Mouse (Mus musculus) MEL (cell line): ENCODE measurements around the gene Hoxb5. TPM values are rescaled to one million over a fixed set of nuclear protein-coding genes. Genes with fewer than 3 reads are reported as not detected.

Experiments
- DNase-seq: peaks from one replicate; pipeline ENCODE4 v3.0.0; 2011; ENCODE audit warnings: low read depth, low spot score
- H3K27ac ChIP-seq: 2 replicates; pipeline ENCODE4 v1.5.1; 2012; ENCODE audit warnings: low read depth, mild to moderate bottlenecking, control low read depth, low read length, moderate library complexity; ENCODE audit not compliant: control insufficient read depth
- H3K27me3 ChIP-seq, 2 experiments: fragments of 150-350 bp in 1 of 2; sonication (generic) in 1 of 2; 2 replicates each; pipeline ENCODE4 v1.6.1; 2012; ENCODE audit warnings: low read length in 2 of 2, mild to moderate bottlenecking in 2 of 2, improper control_type of control experiment in 1 of 2, moderate library complexity in 1 of 2; ENCODE audit not compliant: insufficient read depth in 2 of 2, control insufficient read depth in 1 of 2
- H3K36me3 ChIP-seq, 2 experiments: 2 replicates each; pipeline ENCODE4 v1.6.1; 2012 to 2014; ENCODE audit warnings: low read length in 2 of 2, improper control_type of control experiment in 1 of 2, inconsistent platforms in 1 of 2, mild to moderate bottlenecking in 1 of 2; ENCODE audit not compliant: insufficient read depth in 2 of 2, control insufficient read depth in 1 of 2
- H3K4me1 ChIP-seq, 2 experiments: fragments of 150-350 bp in 1 of 2; sonication (generic) in 1 of 2; 2 replicates each; pipeline ENCODE4 v1.6.1; 2012; ENCODE audit warnings: low read length in 2 of 2, improper control_type of control experiment in 1 of 2, mild to moderate bottlenecking in 1 of 2; ENCODE audit not compliant: insufficient read depth in 2 of 2, control insufficient read depth in 1 of 2
- H3K4me3 ChIP-seq, 2 experiments: fragments of 150-350 bp in 1 of 2; sonication (generic) in 1 of 2; 2 replicates each; pipeline ENCODE4 v1.5.1; 2012; ENCODE audit warnings: low read depth in 2 of 2, low read length in 2 of 2, mild to moderate bottlenecking in 2 of 2, moderate library complexity in 2 of 2, control low read depth in 1 of 2, improper control_type of control experiment in 1 of 2; ENCODE audit not compliant: control insufficient read depth in 1 of 2, insufficient read depth in 1 of 2
- H3K79me2 ChIP-seq: 2 replicates; pipeline ENCODE4 v1.6.1; 2012; ENCODE audit warnings: mild to moderate bottlenecking, low read length, moderate library complexity; ENCODE audit not compliant: control insufficient read depth, poor library complexity, insufficient read depth
- H3K9ac ChIP-seq: 2 replicates; pipeline ENCODE4 v1.6.1; 2012; ENCODE audit warnings: low read depth, mild to moderate bottlenecking, control low read depth, low read length, moderate library complexity; ENCODE audit not compliant: control insufficient read depth, poor library complexity, severe bottlenecking
- H3K9me3 ChIP-seq: fragments of 150-350 bp; sonication (generic); replicated peaks from 2 replicates; pipeline ENCODE4 v1.6.1; 2012; ENCODE audit warnings: mild to moderate bottlenecking, low read length, improper control_type of control experiment, moderate library complexity; ENCODE audit not compliant: insufficient read depth
- E2F4 ChIP-seq: IDR thresholded peaks from 2 replicates; pipeline ENCODE4 v1.6.1; 2011; ENCODE audit warnings: low read depth, low read length, improper control_type of control experiment, borderline replicate concordance
- EP300 ChIP-seq, 2 experiments: IDR thresholded peaks; 2 replicates each; pipeline ENCODE4 v1.6.1; 2011; ENCODE audit warnings: improper control_type of control experiment in 2 of 2, low read length in 2 of 2, low read depth in 1 of 2, mild to moderate bottlenecking in 1 of 2
- GABPA ChIP-seq: IDR thresholded peaks from 2 replicates; pipeline ENCODE4 v1.6.1; 2012; ENCODE audit warnings: low read depth, mild to moderate bottlenecking, inconsistent platforms, low read length, improper control_type of control experiment, moderate library complexity
- JUND ChIP-seq: IDR thresholded peaks from 2 replicates; pipeline ENCODE4 v1.6.1; 2011; ENCODE audit warnings: low read depth, mild to moderate bottlenecking, improper control_type of control experiment, low read length
- MAX ChIP-seq: IDR thresholded peaks from 2 replicates; pipeline ENCODE4 v1.6.1; 2011; ENCODE audit warnings: low read length, improper control_type of control experiment
- MAZ ChIP-seq: IDR thresholded peaks from 2 replicates; pipeline ENCODE4 v1.6.1; 2012; ENCODE audit warnings: low read depth, mild to moderate bottlenecking, inconsistent platforms, low read length, improper control_type of control experiment
- MEF2A ChIP-seq: IDR thresholded peaks from 2 replicates; pipeline ENCODE4 v1.6.1; 2014; ENCODE audit warnings: low read depth, mild to moderate bottlenecking, inconsistent platforms, low read length, improper control_type of control experiment; ENCODE audit not compliant: poor library complexity, insufficient replicate concordance, severe bottlenecking; ENCODE audit errors: extremely low read depth
- NELFE ChIP-seq: IDR thresholded peaks from 2 replicates; pipeline ENCODE4 v1.6.1; 2011; ENCODE audit warnings: low read depth, low read length, improper control_type of control experiment
- NRF1 ChIP-seq: IDR thresholded peaks from 2 replicates; pipeline ENCODE4 v1.6.1; 2014; ENCODE audit warnings: low read depth, mild to moderate bottlenecking, inconsistent platforms, low read length, improper control_type of control experiment, moderate library complexity; ENCODE audit not compliant: poor library complexity, insufficient read depth, severe bottlenecking
- POLR2A ChIP-seq, 2 experiments: IDR thresholded peaks; 2 replicates each; pipeline ENCODE4 v1.6.1; 2011 to 2012; ENCODE audit warnings: low read length in 2 of 2, mild to moderate bottlenecking in 2 of 2, control low read depth in 1 of 2, improper control_type of control experiment in 1 of 2, low read depth in 1 of 2, moderate library complexity in 1 of 2; ENCODE audit not compliant: control insufficient read depth in 1 of 2, insufficient read depth in 1 of 2, poor library complexity in 1 of 2
- POLR2AphosphoS5 ChIP-seq: IDR thresholded peaks from 2 replicates; pipeline ENCODE4 v1.6.1; 2012; ENCODE audit warnings: low read depth, borderline replicate concordance, mild to moderate bottlenecking, inconsistent platforms, low read length, moderate library complexity, mixed read lengths
- RAD21 ChIP-seq: IDR thresholded peaks from 2 replicates; pipeline ENCODE4 v1.6.1; 2011; ENCODE audit warnings: mild to moderate bottlenecking, low read depth, low read length, improper control_type of control experiment
- RCOR1 ChIP-seq: IDR thresholded peaks from 2 replicates; pipeline ENCODE4 v1.6.1; 2012; ENCODE audit warnings: low read depth, mild to moderate bottlenecking, inconsistent platforms, low read length, improper control_type of control experiment
- SIN3A ChIP-seq: IDR thresholded peaks from 2 replicates; pipeline ENCODE4 v1.6.1; 2012; ENCODE audit warnings: low read length, improper control_type of control experiment, inconsistent platforms
- SMC3 ChIP-seq: IDR thresholded peaks from 2 replicates; pipeline ENCODE4 v1.6.1; 2011; ENCODE audit warnings: low read depth, low read length, improper control_type of control experiment
- TAL1 ChIP-seq: IDR thresholded peaks from 2 replicates; pipeline ENCODE4 v1.6.1; 2012; ENCODE audit warnings: mild to moderate bottlenecking, inconsistent platforms, low read length, moderate library complexity, mixed read lengths
- TBP ChIP-seq: IDR thresholded peaks from 2 replicates; pipeline ENCODE4 v1.8.0; 2011; ENCODE audit warnings: low read depth, low read length, improper control_type of control experiment
- TCF12 ChIP-seq: IDR thresholded peaks from 2 replicates; pipeline ENCODE4 v1.6.1; 2014; ENCODE audit warnings: low read depth, mild to moderate bottlenecking, inconsistent platforms, low read length, improper control_type of control experiment, moderate library complexity
- UBTF ChIP-seq: IDR thresholded peaks from 2 replicates; pipeline ENCODE4 v1.6.1; 2012; ENCODE audit warnings: low read depth, mild to moderate bottlenecking, inconsistent platforms, low read length, improper control_type of control experiment, moderate library complexity, borderline replicate concordance; ENCODE audit not compliant: insufficient read depth
- USF1 ChIP-seq: IDR thresholded peaks from 2 replicates; pipeline ENCODE4 v1.6.1; 2014; ENCODE audit warnings: low read depth, mild to moderate bottlenecking, inconsistent platforms, low read length, improper control_type of control experiment, moderate library complexity
- ZC3H11A ChIP-seq: IDR thresholded peaks from 2 replicates; pipeline ENCODE4 v1.6.1; 2012; ENCODE audit warnings: low read depth, mild to moderate bottlenecking, inconsistent platforms, low read length, improper control_type of control experiment
- ZMIZ1 ChIP-seq: IDR thresholded peaks from 2 replicates; pipeline ENCODE4 v1.6.1; 2012; ENCODE audit warnings: low read depth, mild to moderate bottlenecking, inconsistent platforms, low read length, improper control_type of control experiment, moderate library complexity
- polyA plus RNA-seq, 2 experiments: library from polyadenylated mRNA; stranded (reverse) in 1 of 2; unstranded in 1 of 2; fragments of >175 nt in 1 of 2; fragments of >200 nt in 1 of 2; gene quantifications; 2 replicates each; pipeline versions ENCODE4 v1.2.1 to v1.2.4; 2012; ENCODE audit warnings: low replicate concordance in 2 of 2, low read depth in 1 of 2; ENCODE audit not compliant: insufficient read length in 2 of 2, insufficient read depth in 1 of 2, missing spikeins in 1 of 2
- total RNA-seq: library from RNA; depleted of rRNA; stranded (reverse); fragments of 300-350 nt; gene quantifications from 2 replicates; pipeline ENCODE4 v1.2.3, GENCODE M21; 2012

The Hoxb5 gene
- total and polyA plus RNA-seq, 3 experiments: not detected

DNA sequence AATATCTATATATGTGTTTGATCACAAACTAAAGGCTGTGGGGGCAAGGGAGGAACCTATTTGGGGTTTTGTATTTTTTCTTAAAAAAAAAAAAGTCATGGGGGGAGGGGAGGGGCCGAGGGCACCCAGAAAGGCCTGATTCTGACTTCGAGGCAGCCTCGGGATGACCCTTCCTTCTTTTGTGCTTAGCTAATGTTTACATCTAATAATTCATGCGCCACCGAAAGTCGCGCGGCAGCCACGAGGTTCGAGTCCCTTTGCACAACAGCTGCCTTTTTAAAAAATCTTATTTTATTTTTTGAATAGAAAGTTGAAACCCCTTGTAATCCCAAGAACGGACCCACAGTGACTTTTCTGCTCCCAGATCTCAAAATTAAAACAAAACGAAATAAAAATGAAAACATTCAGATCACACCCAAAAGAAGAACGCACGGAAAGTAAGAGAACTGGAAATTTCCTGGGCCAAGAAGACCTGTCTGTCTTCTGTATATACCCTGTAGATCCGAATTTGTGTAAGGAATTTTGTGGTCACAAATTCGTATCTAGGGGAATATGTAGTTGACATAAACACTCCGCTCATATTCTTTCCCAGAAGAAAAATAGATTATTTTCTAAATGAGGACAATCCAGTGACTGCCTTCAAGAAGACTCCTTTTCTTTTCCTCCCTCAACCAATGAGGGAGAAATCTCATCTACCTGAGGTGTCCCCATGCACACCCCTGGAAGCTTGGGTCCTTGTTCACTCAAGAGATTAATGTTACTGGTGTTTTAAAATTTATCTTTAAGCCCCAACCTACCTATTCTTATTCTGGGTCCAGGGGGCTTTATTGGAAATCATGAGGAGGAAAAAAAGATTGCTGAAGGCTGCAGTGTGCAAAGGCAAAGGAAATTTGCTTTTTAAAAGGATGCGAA lies 13.8 kb downstream of the Hoxb5 start:
- no peaks in the 10 kb centered on the region for H3K9me3 ChIP-seq
- no peak overlapping the region for H3K27ac ChIP-seq
- H3K36me3 ChIP-seq: no peaks in the 10 kb centered on the region
- no peak overlapping the region for H3K4me3 ChIP-seq
- no peaks in the 10 kb centered on the region for H3K79me2 ChIP-seq
- no peaks in the 10 kb centered on the region for H3K4me1 ChIP-seq
- TF ChIP-seq MAZ (no peak), TAL1 (no peak), POLR2A (IDR thresholded peaks at IDR 0.05; ENCODE audit: control insufficient read depth in 1 of 2, insufficient read depth in 1 of 2, low read depth in 1 of 2, low read length in 2 of 2, poor library complexity in 1 of 2) (no peak), JUND (no peak), NRF1 (no peak), GABPA (no peak), MEF2A (no peak), POLR2AphosphoS5 (no peak), SMC3 (no peak), USF1 (no peak), MAX (no peak), SIN3A (no peak), ZMIZ1 (no peak), RAD21 (no peak), NELFE (no peak), RCOR1 (no peak), ZC3H11A (no peak)
- H3K9ac ChIP-seq: no peak overlapping the region
- DNase-seq: no peak
- H3K27me3 ChIP-seq: no peaks in the 10 kb centered on the region; a peak in 3 of 4 replicates

DNA sequence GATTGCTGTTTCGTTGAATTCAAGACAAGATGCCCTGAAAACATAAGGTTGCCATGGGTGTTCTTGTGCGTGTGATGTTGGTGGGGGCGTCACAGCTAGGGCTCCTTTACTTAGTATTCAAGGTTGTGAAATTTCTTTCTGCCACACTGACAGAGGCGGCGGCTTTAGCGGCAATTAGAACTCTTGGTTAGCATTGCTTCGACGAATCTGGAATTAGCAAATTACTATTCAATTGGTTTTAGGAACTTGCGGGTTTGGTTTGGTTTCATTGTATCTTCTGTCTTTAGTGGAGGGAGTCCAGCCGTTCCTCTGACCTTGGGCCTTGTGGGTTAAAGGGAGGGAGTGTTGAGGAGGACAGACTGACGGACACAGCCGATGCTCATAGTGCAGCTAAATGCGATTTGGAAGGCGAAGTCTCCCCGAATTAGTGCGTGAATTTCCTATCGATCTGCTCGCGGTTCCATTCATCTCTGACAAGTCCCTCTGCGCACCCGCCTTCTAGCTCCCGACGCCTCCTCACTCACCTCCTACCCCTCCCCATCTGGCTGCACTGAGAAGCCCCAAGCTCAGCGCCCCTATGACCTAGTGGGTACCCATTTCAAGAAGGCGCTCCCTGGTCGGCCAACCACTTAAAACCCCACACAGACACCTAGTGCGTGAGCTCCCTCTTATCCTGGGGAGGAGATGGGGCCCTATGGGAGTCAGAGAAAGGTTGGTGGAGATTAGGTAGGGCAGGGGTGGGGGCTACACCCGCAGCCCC lies 14.7 kb downstream of the Hoxb5 start, which contains the start of gene Hoxb4:
TSS of gene Hoxb4 (plus strand) at position 660 of the 760 bp plus-strand sequence.
- no peaks in the 10 kb centered on the region for H3K79me2 ChIP-seq
- H3K9ac ChIP-seq: no peak within 1 kb of the TSS
- H3K27me3 ChIP-seq: no peaks in the 10 kb centered on the region; a peak in 4 of 4 replicates
- H3K4me1 ChIP-seq: no peaks in the 10 kb centered on the region
- no peaks in the 10 kb centered on the region for H3K36me3 ChIP-seq
- DNase-seq: no peak
- H3K4me3 ChIP-seq: no peak within 1 kb of the TSS
- no peaks in the 10 kb centered on the region for H3K9me3 ChIP-seq
- TF ChIP-seq UBTF (no peak), POLR2AphosphoS5 (no peak), TCF12 (no peak), EP300 (IDR thresholded peaks at IDR 0.05; ENCODE audit: low read depth in 1 of 2, low read length in 2 of 2) (no peak), TBP (no peak), E2F4 (no peak)
- TF ChIP-seq, all 39 proteins: peak for 0
- H3K27ac ChIP-seq: no peak within 1 kb of the TSS
